Mouse (Mus musculus): ENCODE measurements at regions not wholly inside any gene's neighbourhood (a gene's known extent, or its start where the extent isn't known, plus 50 kb on each side); places are given as distances from the start of the nearest gene placed in this dataset.

DNA sequence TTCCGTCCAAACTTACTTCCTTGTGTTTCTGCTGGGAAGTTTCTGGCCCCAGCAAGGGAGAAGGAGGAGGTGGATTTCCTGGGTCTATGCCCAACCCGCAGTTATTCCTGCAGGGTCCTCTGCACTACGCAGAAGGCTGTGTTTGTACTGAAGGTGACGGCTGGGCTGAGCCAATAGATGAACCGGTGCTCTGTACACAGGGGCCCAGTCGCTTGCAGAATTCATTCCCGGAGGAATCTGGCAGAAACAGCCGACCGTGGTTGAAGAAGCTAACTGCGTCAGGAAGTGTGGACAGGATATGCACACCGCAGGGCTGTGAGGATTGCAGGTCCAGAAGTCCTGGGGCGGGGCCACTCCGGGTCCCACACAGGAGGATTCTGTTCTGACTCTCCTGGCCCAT lies 66.1 kb upstream of the Tbx5 start:
- no peak for TF ChIP-seq POLR2A (IDR thresholded peaks at IDR 0.05; ENCODE audit: insufficient read length, low read depth)
- no peak for TF ChIP-seq MYOD1 (IDR thresholded peaks at IDR 0.05; ENCODE audit: control insufficient read depth in 1 of 3, insufficient read length in 2 of 3, low read depth in 2 of 3)
- TF ChIP-seq USF1 (IDR thresholded peaks at IDR 0.05; ENCODE audit: low read depth), result no peak
- no peak for TF ChIP-seq POLR2AphosphoS2 (IDR thresholded peaks at IDR 0.05; ENCODE audit: insufficient read length, low read depth)
- TF ChIP-seq MAX (IDR thresholded peaks at IDR 0.05; ENCODE audit: low read depth), result no peak
- no peak for TF ChIP-seq CEBPB (IDR thresholded peaks at IDR 0.05; ENCODE audit: insufficient read depth, poor library complexity, severe bottlenecking)
- no peak for TF ChIP-seq TCF12 (IDR thresholded peaks at IDR 0.05; ENCODE audit: insufficient read depth, poor library complexity, severe bottlenecking)
- no peak for TF ChIP-seq REST (IDR thresholded peaks at IDR 0.05; ENCODE audit: insufficient read depth, insufficient read length)

All from myocyte (in vitro differentiated cells).